Mouse (Mus musculus) megakaryocyte progenitor cell, adult 5-6 weeks (primary cell): ENCODE results near the gene Smcr8. TPM values are rescaled to one million over a fixed set of nuclear protein-coding genes. Genes with fewer than 3 reads are reported as not detected.

ENCODE experiments used
- total RNA-seq, 2 experiments: library from RNA; stranded (forward) in 1 of 2; stranded (reverse) in 1 of 2; fragments of 157-497, 149-512 nt in 1 of 2; fragments of 200-1000 nt in 1 of 2; gene quantifications; 2 replicates each; pipeline versions ENCODE4 v1.2.3 to v1.2.4; 2015 to 2017

Gene Smcr8
- total RNA-seq, 2 experiments from 2014 or later = 16.3 to 36.2 TPM

Other genes with a start within 250 kb of the Smcr8 start
- gene Alkbh5, start 241.1 kb upstream of the Smcr8 start, total RNA-seq (2015) = 29.8 and 30.5 TPM in 2 replicates
- 26.8 and 29.3 TPM in 2 replicates for gene Alkbh5, start 241.1 kb upstream of the Smcr8 start, total RNA-seq (2017)
- gene Llgl1, start 77.8 kb upstream of the Smcr8 start, total RNA-seq (2015) = 5.4 and 5.6 TPM in 2 replicates
- 4.1 and 6.7 TPM in 2 replicates for gene Llgl1, start 77.8 kb upstream of the Smcr8 start, total RNA-seq (2017)
- 62.6 and 80.2 TPM in 2 replicates for gene Flii, start 50.3 kb upstream of the Smcr8 start, total RNA-seq (2015)
- 133 and 138 TPM in 2 replicates for gene Flii, start 50.3 kb upstream of the Smcr8 start, total RNA-seq (2017)
- 2.2 and 2.4 TPM in 2 replicates for gene Mief2, start 49.1 kb upstream of the Smcr8 start, total RNA-seq (2015)
- 3.8 and 4.6 TPM in 2 replicates for gene Mief2, start 49.1 kb upstream of the Smcr8 start, total RNA-seq (2017)
- 9.8 and 13.4 TPM in 2 replicates for gene Top3a, start 159 bp upstream of the Smcr8 start, total RNA-seq (2015)
- 21.2 and 23.0 TPM in 2 replicates for gene Top3a, start 159 bp upstream of the Smcr8 start, total RNA-seq (2017)
- 36.8 and 39.8 TPM in 2 replicates for gene Shmt1, start 34.2 kb downstream of the Smcr8 start, total RNA-seq (2015)
- gene Shmt1, start 34.2 kb downstream of the Smcr8 start, total RNA-seq (2017) = 106 and 129 TPM in 2 replicates
- 14.4 and 15.3 TPM in 2 replicates for gene Dhrs7b, start 53.1 kb downstream of the Smcr8 start, total RNA-seq (2015)
- gene Dhrs7b, start 53.1 kb downstream of the Smcr8 start, total RNA-seq (2017) = 14.2 and 19.3 TPM in 2 replicates
- gene Tmem11, start 101.7 kb downstream of the Smcr8 start, total RNA-seq (2015) = 23.9 and 30.3 TPM in 2 replicates
- 66.9 and 71.3 TPM in 2 replicates for gene Tmem11, start 101.7 kb downstream of the Smcr8 start, total RNA-seq (2017)
- gene Natd1, start 137.2 kb downstream of the Smcr8 start, total RNA-seq (2015) = 2.2 and 2.3 TPM in 2 replicates
- 0.67 and 0.98 TPM in 2 replicates for gene Natd1, start 137.2 kb downstream of the Smcr8 start, total RNA-seq (2017)
- 29.9 and 32.7 TPM in 2 replicates for gene Map2k3, start 154.5 kb downstream of the Smcr8 start, total RNA-seq (2015)
- 13.5 and 17.5 TPM in 2 replicates for gene Map2k3, start 154.5 kb downstream of the Smcr8 start, total RNA-seq (2017)
- not detected in 2 replicates for gene Kcnj12, start 245.0 kb downstream of the Smcr8 start, total RNA-seq (2015)
- gene Kcnj12, start 245.0 kb downstream of the Smcr8 start, total RNA-seq (2017) = not detected in 2 replicates